Mouse (Mus musculus): ENCODE results near the gene Olfml2b.

The Olfml2b gene

DNA sequence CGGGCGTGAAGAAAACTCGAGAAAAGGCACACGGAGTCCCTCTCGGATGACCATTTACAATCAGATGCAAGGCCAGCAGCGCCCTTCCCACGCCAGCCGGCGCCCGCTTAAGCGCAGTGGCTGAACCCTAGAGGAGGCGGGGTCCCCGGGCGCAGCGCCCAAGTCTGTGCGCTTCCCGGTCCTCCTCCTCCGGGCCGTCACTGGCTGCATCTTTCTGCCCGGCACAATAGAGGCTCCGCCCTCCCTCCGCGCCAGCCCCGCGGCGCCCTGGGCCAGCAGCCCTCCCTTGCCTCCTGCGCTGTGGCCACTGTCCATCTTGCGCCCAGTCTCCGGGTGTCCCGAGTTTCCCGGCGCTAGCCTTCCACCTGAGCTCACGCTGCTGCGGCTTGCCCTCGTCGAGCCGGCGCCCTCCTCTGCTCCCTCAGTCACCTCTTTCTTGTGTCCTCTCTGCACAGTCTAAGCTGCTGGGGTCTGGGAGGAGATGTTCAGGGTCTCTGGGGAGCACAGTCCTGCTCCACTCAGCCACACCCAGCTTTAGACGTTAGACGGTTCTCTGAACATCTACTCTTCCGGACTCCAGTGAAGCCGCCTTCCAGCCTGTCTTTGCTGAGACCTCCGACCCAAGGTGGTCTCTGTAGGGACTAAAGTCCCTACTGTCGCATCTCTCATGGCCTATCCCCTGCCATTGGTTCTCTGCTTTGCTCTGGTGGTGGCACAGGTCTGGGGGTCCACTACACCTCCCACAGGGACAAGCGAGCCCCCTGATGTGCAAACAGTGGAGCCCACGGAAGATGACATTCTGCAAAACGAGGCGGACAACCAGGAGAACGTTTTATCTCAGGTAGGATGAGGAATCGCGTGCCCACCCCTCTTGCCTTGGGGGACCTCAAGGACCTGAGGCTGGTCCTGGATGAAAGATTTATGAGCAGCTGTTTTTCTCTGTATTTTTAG is at the start of gene Olfml2b:
Gene Olfml2b (plus strand): TSS at position 278 of the 951 bp plus-strand sequence.
- peak; percentile 92 for DNase-seq (ENCODE audit: low read depth, low spot score)

DNA sequence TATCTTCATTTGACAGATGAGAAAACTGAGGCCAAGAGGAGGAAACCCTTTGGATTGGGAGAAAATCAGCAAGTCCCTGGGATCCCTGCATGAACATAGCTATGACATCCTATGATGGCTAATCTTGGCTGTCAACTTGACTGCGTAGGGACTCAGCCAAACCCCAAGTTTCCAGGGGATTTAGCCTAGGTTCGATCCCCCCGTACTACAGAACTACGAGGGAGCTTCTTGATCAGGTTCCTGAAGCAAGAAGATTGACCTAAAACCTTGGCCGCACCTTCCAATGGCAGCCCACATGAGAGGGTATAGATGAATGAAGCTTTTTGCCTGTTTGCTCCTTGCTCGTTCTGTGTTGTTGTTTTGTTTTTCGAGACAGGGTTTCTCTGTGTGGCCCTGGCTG is 49.8 kb upstream of the Olfml2b start:
- no peak for DNase-seq (ENCODE audit: low read depth, low spot score)

DNA sequence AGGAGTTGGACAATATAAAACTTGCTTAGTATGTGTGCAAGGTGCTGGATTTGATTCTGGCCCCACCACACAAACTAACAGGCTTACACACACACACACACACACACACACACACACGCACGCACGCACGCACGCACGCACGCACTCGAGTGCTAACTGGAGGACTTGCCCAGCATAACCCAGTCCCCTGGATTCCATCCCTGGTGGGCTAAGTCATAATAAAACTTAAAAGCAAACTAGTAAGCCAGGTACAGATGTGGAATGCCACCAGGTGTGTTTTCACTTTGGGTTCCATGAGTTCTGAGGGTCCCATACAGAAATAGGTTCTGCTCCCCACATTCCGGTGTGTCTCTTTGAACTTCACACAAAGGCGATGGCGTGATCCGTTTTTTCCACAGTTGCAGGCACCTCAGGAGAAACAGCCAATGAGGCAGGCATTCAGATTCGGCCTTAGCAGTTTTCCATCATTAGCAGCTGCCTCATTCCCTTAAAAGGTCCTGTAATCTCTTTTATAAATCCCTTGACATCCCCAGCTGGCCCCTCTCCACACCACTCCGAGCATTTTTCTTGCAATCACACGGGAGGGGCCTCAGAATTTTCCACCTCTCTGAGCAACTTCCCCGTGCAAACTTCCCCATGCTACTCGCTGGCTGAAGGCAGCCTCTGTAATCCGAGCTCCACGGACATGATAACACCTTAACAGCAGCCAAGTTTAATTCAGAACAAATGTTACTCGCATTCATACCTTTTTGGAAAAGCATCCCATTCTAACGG is 38.9 kb upstream of the Olfml2b start:
- no peak for DNase-seq (ENCODE audit: low read depth, low spot score)

DNA sequence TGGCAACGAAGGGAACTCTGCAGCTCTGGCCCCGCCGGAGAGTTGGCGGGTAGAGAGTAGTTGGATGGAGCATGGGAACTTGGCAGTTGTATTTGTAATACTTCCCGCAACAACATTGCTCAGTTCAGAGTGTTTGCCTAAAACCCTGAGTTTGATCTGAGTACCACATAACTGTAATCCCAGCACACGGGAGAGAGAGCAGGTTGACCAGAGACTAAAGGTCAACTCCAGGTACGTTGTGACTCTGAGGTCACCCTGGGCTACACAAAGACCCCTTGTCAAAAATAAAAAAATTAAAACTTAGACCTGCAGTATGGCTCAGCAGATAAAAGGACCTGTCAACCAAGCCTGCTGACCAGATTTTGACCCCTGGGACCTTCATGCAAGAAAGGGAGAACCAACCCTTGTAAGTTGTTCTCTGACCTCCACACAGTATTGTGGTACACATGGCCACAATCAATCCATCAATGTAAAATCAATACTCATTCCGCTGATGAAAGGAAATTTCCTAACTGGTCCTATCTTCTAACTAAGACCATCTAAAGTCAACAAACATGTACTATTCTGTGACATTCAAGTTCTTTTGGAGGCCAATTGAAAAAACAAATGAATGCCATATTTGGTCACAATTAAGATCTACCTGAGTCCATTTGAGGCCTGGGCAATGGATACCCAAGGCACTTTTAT is 37.0 kb upstream of the Olfml2b start:
- DNase-seq (ENCODE audit: low read depth, low spot score), result no peak

DNA sequence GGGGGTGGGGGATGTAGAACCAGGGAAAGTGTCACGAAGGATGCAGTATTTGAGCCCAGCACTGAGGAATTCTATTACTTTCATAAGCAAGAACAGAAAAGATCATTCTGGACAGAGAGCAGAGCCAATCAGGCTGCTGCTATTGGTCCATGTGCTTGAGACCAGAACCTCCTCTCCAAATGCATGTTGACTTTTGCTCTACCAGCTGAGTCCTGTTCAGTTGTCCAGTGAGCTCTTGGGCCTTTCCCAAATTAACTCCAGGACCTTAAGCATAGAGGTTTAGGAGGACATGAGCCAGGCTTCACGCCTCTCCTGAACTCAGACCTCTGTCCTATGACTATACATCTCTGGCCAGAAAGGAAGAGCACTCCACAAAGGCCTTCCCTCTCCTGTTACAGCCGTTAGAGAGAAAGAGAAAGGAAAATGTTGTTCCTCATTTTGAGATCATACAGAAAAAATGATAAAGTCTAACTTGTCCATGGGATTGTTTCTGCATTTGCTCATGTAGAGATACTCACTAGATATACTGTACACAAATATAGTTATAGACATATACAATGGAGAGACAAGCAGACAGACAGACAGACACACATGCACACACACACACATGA is 35.8 kb upstream of the Olfml2b start:
- no peak for DNase-seq (ENCODE audit: low read depth, low spot score)

- DNase-seq (ENCODE audit: low read depth, low spot score), result no peak
Observed at GRCm38 (mm10) chr1:170609872-170610271, 34.5 kb upstream of the Olfml2b start.

DNA sequence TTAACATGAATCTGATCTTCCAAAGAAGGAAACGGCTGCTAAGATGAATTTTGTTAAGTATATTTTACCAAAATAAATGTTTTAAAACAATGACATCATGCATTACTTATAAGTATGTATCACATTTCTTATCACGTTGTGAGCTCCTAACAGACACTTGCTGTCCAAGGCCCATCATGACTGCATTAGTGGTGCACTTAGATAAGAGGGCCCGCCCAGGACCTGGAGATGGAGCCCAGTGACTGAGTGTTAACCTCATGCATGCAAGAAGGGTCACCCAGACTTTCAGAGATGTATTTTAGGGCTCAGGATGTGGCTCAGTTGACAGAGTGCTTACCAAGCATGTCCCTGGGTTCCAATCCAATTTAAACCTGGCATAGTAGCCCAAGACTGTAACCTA is 34.0 kb upstream of the Olfml2b start:
- DNase-seq (ENCODE audit: low read depth, low spot score), result no peak

- DNase-seq (ENCODE audit: low read depth, low spot score), result no peak
Observed at GRCm38 (mm10) chr1:170610695-170611094, 33.6 kb upstream of the Olfml2b start.

DNA sequence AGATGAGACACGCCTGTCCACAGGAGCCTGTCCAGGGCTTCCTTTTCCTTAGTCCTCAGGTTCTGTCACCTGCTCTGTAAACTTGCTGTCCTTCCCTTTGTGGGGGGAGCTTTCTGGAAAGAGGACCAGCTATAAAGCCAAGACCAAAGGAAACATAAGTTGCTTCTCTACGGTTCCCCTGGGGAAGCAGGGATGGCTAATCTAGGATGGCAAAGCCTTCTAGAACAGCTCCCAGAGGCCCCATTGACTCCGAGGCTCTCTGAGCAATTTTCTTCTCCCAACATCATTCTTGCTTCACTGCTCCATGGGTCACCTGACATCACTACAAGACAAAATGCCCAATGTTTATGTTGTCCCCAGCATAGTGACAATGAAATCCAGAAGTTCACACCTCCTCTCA is 32.7 kb upstream of the Olfml2b start:
- no peak for DNase-seq (ENCODE audit: low read depth, low spot score)

- peak; percentile 79 for DNase-seq (ENCODE audit: low read depth, low spot score)
Observed at GRCm38 (mm10) chr1:170612968-170613872, 31.1 kb upstream of the Olfml2b start.

GRCm38 (mm10) chr1:170619686-170620374 is 24.5 kb upstream of the Olfml2b start:
- no peak for DNase-seq (ENCODE audit: low read depth, low spot score)

- DNase-seq (ENCODE audit: low read depth, low spot score), result no peak
Observed at GRCm38 (mm10) chr1:170622934-170623333, 21.4 kb upstream of the Olfml2b start.

GRCm38 (mm10) chr1:170623432-170623831 is 20.9 kb upstream of the Olfml2b start:
- DNase-seq (ENCODE audit: low read depth, low spot score), result no peak

DNA sequence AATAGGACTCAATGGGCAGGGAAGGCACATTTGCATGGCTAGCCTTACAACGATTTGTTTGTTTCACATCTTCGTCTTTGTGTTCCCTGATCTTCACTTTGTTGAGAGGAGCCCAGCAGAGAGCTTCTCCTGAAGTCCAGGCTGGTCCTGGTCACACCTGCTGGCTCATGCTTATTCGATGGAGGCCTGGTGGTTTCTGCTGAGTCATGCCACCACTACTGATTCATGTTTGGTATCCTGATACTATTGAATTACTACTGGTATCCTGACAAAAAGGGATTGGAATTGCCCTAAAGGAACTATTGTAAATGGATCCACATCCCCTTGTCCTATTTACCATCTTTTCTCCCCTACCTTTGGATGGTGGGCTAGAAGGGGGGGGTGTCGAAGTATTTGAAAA is 13.8 kb upstream of the Olfml2b start:
- DNase-seq (ENCODE audit: low read depth, low spot score), result no peak

DNA sequence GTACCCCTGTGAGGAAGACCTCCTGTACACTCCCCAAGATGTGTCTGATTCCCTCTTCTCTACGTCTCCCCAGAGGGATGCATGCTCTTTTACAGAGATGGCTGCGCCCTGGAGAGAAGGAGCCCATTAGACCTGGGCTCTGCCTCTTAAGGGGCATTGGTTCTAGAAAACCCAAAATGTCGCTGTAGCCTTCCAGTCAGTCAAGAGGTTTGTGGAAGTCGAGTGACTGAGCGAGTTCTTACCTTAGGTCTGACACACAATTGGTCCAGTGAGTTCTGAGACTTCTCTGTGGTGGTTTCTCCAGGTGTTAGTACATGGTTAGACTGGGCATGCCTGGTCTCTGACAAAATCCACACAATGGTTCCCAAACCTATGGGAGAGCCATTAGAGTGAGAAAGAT is 12.8 kb upstream of the Olfml2b start:
- no peak for DNase-seq (ENCODE audit: low read depth, low spot score)

DNA sequence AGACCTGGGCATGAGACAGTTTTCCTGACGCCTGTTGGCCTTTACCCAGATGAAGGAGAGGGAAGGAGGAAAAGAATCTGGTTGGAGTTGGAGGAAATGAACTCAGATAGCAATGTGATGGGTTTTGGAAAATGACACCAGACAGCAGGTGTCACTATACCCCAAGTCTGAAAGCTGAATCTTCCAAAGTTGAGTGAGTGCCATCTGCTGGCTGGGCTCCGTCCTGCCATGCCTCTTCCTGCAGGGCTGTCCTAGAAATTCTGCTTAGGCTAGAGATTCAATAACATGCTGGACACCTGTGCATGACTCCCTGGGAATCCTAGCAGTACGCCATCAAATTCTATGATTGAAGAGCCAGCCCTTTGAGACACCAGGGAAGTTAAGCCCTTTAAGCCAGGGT is 11.9 kb upstream of the Olfml2b start:
- DNase-seq (ENCODE audit: low read depth, low spot score), result peak; percentile 94

- DNase-seq (ENCODE audit: low read depth, low spot score), result no peak
Observed at GRCm38 (mm10) chr1:170632856-170633255, 11.5 kb upstream of the Olfml2b start.

DNA sequence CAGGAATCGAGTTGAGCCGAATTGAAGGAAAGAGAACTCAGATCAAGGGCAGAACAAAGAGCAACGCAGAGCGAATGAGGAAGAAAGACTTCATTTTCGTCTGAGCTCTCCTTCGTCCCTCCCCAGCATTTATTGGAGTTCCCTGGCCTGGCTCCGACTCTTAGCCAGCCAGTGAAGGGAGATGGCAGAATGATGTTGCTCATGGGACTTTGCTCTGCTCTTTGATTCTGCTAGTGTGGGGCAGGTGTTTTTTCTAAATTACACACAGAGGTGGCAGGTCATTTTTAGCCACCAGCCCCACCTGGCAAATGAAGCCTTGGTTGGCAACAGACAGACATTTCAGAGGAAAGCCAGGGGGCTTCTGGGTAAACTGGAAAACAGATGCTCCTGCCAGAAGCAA is 5.4 kb upstream of the Olfml2b start:
- no peak for DNase-seq (ENCODE audit: low read depth, low spot score)

DNA sequence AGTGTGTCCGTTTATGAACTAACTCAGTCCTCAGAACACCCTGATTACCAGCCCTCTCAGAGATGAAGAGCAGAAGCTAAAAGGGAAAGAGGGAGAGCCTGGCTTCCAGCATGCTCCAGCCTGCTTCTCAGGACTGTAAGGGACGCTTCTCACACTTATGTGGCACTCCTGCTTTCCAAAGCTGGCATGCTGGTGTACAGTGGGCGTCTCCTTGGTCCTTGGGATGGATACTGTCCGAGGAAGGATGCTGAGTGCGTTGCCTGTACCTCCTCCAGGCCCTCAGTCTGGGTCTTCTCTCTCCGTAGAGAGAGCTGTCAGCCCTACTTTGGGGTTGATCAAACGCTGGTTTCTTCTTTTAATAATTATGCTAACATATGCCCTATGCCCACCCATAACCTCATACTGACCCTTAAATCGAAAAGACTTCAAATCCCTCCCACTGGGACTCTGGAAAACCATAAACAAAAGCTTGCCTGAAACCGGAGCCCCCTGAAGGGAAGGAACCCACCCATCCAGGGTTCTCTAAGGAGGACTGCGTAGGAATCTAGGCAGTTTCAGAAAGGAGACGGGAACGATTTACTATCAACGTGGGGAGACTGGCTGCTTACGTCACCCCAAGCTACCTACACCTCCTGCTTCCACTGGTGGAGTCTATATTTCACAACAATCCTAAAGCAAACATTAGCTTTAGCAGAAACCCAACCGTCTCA is 1.7 kb downstream of the Olfml2b start:
- peak; percentile 27 for DNase-seq (ENCODE audit: low read depth, low spot score)
